Mouse (Mus musculus) small intestine, adult 10 weeks (tissue): Measurements from ENCODE around the gene Nemf. TPM values are rescaled to one million over a fixed set of nuclear protein-coding genes. Genes with fewer than 3 reads are reported as not detected.

Experiments
- polyA plus RNA-seq: library from polyadenylated mRNA; stranded (reverse); fragments of 350-450 nt; fragmentation: Illumina TruSeq; extraction: RNeasy Lipid Tissue Mini Kit (QIAGEN cat#74804); gene quantifications from one replicate; pipeline ENCODE4 v1.2.3, GENCODE M21; 2014; ENCODE audit warnings: low replicate concordance

The Nemf gene
- 110 TPM for polyA plus RNA-seq

GRCm38 (mm10) chr12:69356546-69357299 lies at the start of gene Nemf:
Gene Nemf (minus strand): TSS chr12:69357165.

GRCm38 (mm10) chr12:69371854-69372671 lies 15.1 kb upstream of the Nemf start, which contains the start of the genes Arf6 and Gm9887:
Gene Arf6 (plus strand): TSS chr12:69372150.
Gene Gm9887 (minus strand): TSS chr12:69372458.

GRCm38 (mm10) chr12:69296511-69297410 lies 60.2 kb downstream of the Nemf start, which contains the start of gene Klhdc2:
Gene Klhdc2 (plus strand): TSS chr12:69296681.

Other genes with a start within 250 kb of the Nemf start
- gene Rps29, start 198.0 kb downstream of the Nemf start, polyA plus RNA-seq = 40.1 TPM
- 5.9 TPM for gene Lrr1, start 188.4 kb downstream of the Nemf start, polyA plus RNA-seq
- 92.1 TPM for gene Rpl36al, start 173.1 kb downstream of the Nemf start, polyA plus RNA-seq
- gene Mgat2, start 173.0 kb downstream of the Nemf start, polyA plus RNA-seq = 172 TPM
- gene Gm49383, start 160.1 kb downstream of the Nemf start, polyA plus RNA-seq = 2.0 TPM
- gene Dnaaf2, start 158.7 kb downstream of the Nemf start, polyA plus RNA-seq = 1.4 TPM
- gene Gm49384, start 152.9 kb downstream of the Nemf start, polyA plus RNA-seq = 13.1 TPM
- gene Pole2, start 129.0 kb downstream of the Nemf start, polyA plus RNA-seq = 7.4 TPM
- gene Klhdc1, start 116.0 kb downstream of the Nemf start, polyA plus RNA-seq = 3.2 TPM
- gene Klhdc2, start 60.5 kb downstream of the Nemf start, polyA plus RNA-seq = 50.6 TPM
- 137 TPM for gene Arf6, start 15.0 kb upstream of the Nemf start, polyA plus RNA-seq
- not detected for gene Gm9887, start 15.3 kb upstream of the Nemf start, polyA plus RNA-seq
- 42.7 TPM for gene Vcpkmt, start 225.9 kb upstream of the Nemf start, polyA plus RNA-seq